Mouse (Mus musculus): Measurements from ENCODE around the gene Tspan8.

Tspan8 gene

DNA sequence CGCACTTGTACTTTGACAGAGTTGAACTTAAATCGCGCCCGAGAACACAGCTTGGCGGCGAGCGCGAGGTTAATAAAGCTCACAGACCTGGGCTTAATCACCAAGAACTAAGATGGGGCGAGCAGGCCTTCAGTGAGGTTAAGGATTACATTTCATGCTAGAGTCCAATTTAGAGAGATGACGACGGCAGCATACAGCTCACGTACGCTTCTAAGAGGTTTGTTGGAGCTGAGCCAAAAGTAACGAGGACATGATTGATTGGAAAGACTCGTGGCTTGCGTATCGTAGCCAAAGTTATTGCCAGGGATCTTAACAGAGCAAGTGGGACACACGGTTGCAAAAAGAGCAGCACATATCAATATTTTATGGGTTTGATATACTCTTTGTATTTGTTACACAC lies 30.3 kb downstream of the Tspan8 start:
- DNase-seq = no peak

DNA sequence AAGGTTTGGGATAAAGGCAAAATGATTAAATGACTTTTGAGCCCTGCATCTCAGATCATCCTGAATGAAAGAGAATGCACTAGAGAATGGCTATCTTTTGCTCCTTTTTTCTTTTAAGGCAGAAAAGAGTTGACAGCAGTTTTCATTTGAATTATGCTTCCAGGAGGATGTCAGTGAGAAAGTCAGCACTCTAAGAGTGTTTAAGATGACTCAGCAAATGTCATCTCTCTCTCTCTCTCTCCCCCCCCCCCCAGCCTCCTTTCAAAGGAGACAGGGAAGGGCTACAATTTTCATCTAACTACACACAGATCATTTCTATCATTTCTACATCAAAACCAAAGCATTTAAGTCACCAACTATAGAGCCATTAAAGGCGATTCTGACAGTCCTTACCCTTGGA lies 31.9 kb downstream of the Tspan8 start:
- DNase-seq = no peak

DNA sequence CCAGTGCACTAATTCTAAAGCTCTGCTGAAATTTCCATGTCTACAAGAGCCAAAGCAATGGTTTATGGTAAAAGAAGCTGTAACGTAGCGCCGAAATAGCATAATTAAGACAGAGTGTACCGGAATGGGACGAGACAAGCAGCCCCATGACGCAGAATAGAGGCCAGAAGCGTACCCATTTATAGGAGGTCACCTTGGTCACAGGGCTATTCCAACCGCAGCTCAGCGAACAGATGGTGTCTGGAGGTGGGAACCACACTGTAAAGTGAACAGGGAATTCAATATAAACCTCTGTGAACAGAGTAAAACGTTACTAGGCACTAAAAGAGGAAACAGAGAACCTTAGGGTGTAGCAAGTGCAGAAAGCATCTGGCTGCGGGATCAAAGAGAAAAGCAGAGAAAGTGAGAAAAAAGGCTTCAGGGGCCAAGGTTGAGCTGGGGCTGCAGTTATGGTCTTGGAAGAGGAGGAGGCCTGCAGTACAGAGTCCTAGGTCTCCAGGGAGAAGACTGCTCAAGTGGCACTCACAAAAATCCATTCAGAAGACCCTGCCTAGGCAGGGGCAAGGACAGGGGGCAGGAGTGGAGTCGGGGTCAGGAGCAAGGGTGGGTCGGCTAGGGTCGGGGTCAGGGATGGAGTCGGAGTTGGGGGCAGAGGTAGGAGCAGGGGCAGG lies 43.7 kb downstream of the Tspan8 start:
- no peak for DNase-seq

- DNase-seq = no peak
These were observed 45.3 kb downstream of the Tspan8 start for GRCm38 (mm10) chr10:115861967-115862366.

- DNase-seq = no peak
These were observed 66.1 kb downstream of the Tspan8 start for GRCm38 (mm10) chr10:115882757-115883156.

DNA sequence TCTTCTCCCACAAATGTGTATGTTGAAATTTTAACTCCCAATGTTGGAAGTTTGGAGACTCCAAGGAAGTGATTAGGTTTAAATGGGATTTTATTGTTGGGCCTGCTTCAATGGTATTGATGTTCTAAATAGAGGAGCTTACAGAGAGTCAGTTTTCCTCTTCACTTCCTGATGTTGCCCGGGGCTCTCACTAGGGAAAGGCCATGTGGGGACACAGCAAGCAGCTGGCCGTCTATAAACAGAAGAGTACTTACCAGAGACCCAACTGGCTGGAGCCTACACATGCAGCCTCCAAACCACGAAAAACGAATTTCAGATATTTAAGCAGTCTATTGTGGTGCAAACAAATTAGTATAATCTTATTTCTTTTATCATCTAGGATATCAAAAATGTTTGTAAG lies 75.3 kb downstream of the Tspan8 start:
- no peak for DNase-seq

DNA sequence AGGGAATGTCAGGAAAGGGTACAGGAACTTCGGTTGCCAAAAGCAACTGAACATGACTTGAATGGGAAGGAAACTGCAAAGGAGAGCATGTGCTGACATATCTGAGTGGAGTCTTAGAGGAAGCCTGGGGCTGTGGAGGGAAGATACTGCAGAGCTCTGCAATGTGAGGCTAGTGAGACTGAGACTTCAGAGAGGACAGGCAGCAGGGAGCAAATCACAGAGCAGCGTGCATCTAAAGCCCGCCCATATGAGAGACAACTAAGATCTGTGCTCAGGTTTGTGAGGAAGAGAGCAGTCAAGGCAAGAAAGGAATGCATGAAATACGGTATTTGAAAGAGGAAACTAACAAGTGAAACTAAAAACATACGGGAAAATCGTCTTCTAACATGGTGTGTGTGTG lies 76.3 kb downstream of the Tspan8 start:
- DNase-seq = no peak

GRCm38 (mm10) chr10:115894045-115894444 lies 77.4 kb downstream of the Tspan8 start:
- no peak for DNase-seq

- no peak for DNase-seq
These were observed 80.1 kb downstream of the Tspan8 start for GRCm38 (mm10) chr10:115896764-115897163.

- no peak for DNase-seq
These were observed 80.6 kb downstream of the Tspan8 start for GRCm38 (mm10) chr10:115897235-115897634.

Measured in kidney, adult 18-20 months (tissue).